8 mouse cellular contexts compared by ENCODE assay signal in genomic region chr8:70486941-70487520, GRCm38 (mm10). TPM values are rescaled to one million over a fixed set of nuclear protein-coding genes. Genes with fewer than 3 reads are reported as not detected.
DNase-seq lines count a peak whose midpoint lies in the region; ATAC-seq and TF ChIP-seq lines count a peak whose summit lies in the region.

Gene Tmem59l (minus strand): TSS chr8:70487358.

- WGBS in lung, adult 2 months, result 20% methylated on average over 33 of the region's 33 CpGs
- WGBS in hindbrain, embryonic 13.5 days, result 5% methylated on average over 33 of the region's 33 CpGs
- WGBS in liver, embryonic 12.5 days (ENCODE audit: insufficient replicate concordance), result 12% methylated on average over 33 of the region's 33 CpGs
- 9% methylated on average over 33 of the region's 33 CpGs for WGBS in stomach, embryonic 15.5 days

- peak within 1 kb of the TSS; percentile 88 for H3K9ac ChIP-seq in hindbrain, embryonic 13.5 days
- H3K9ac ChIP-seq in liver, embryonic 12.5 days, result no peak within 1 kb of the TSS
- H3K9ac ChIP-seq in stomach, embryonic 15.5 days, result no peak within 1 kb of the TSS

- TF ChIP-seq POLR2A in lung, adult 2 months (IDR thresholded peaks at IDR 0.05; ENCODE audit: borderline replicate concordance, extremely low read depth, low read depth, low read length), result no peak

- no peak within 1 kb of the TSS for H3K27ac ChIP-seq in hindbrain, embryonic 13.5 days
- H3K27ac ChIP-seq in liver, embryonic 12.5 days, result no peak within 1 kb of the TSS
- H3K27ac ChIP-seq in stomach, embryonic 15.5 days, result no peak within 1 kb of the TSS

- H3K4me1 ChIP-seq in lung, adult 2 months (ENCODE audit: control insufficient read depth, insufficient read depth, low read length), result peaks cover 13% of the 10 kb centered on the region
- peaks cover 36% of the 10 kb centered on the region for H3K4me1 ChIP-seq in hindbrain, embryonic 13.5 days (replicated peaks)
- H3K4me1 ChIP-seq in liver, embryonic 12.5 days, result peaks cover 27% of the 10 kb centered on the region
- peaks cover 33% of the 10 kb centered on the region for H3K4me1 ChIP-seq in stomach, embryonic 15.5 days

- peak within 1 kb of the TSS; percentile 74 for H3K4me2 ChIP-seq in hindbrain, embryonic 13.5 days
- peak within 1 kb of the TSS; percentile 60 for H3K4me2 ChIP-seq in liver, embryonic 12.5 days
- H3K4me2 ChIP-seq in stomach, embryonic 15.5 days, result peak within 1 kb of the TSS; percentile 65

- H3K27me3 ChIP-seq in hindbrain, embryonic 13.5 days, result peaks cover 96% of the 10 kb centered on the region
- peaks cover 100% of the 10 kb centered on the region for H3K27me3 ChIP-seq in liver, embryonic 12.5 days (replicated peaks)
- H3K27me3 ChIP-seq in stomach, embryonic 15.5 days (replicated peaks), result peaks cover 77% of the 10 kb centered on the region

- no peak for DNase-seq in lung, adult 2 months
- no peak for DNase-seq in lung, postnatal 25 days (ENCODE audit: low spot score)
- DNase-seq in cerebellum, postnatal 25 days, result peak; percentile 86 to 90
- DNase-seq in ovary, postnatal 10 days (ENCODE audit: low spot score), result no peak
- no peak for DNase-seq in embryo, embryonic 9.5 days (ENCODE audit: extremely low spot score)

- no peak within 1 kb of the TSS for H3K4me3 ChIP-seq in lung, adult 2 months (replicated peaks; ENCODE audit: extremely low read depth, low read depth, low read length)
- peak within 1 kb of the TSS; percentile 60 for H3K4me3 ChIP-seq in hindbrain, embryonic 13.5 days
- H3K4me3 ChIP-seq in liver, embryonic 12.5 days, result peak within 1 kb of the TSS; percentile 37
- H3K4me3 ChIP-seq in stomach, embryonic 15.5 days (replicated peaks), result peak within 1 kb of the TSS; percentile 36

- ATAC-seq in hindbrain, embryonic 13.5 days (ENCODE audit: low FRiP score), result peak; percentile 81
- ATAC-seq in liver, embryonic 12.5 days, result no peak
- no peak for ATAC-seq in stomach, embryonic 15.5 days (ENCODE audit: insufficient read depth, low FRiP score, low read depth)

- TF ChIP-seq CTCF in lung, adult 2 months (IDR thresholded peaks at IDR 0.05; ENCODE audit: insufficient read depth, low read length), result no peak

- peaks cover 10% of the 10 kb centered on the region for H3K36me3 ChIP-seq in hindbrain, embryonic 13.5 days
- H3K36me3 ChIP-seq in liver, embryonic 12.5 days, result no peaks in the 10 kb centered on the region
- H3K36me3 ChIP-seq in stomach, embryonic 15.5 days, result no peaks in the 10 kb centered on the region

- no peaks in the 10 kb centered on the region for H3K9me3 ChIP-seq in hindbrain, embryonic 13.5 days
- H3K9me3 ChIP-seq in liver, embryonic 12.5 days (replicated peaks), result no peaks in the 10 kb centered on the region
- H3K9me3 ChIP-seq in stomach, embryonic 15.5 days, result no peaks in the 10 kb centered on the region

RNA-seq across cellular contexts. Expression of gene Tmem59l, which starts in this region (rescaled TPM):
- polyA plus RNA-seq in lung, adult 2 months (2012; rRNA removed), result 10.5 and 12.2 TPM in 2 replicates
- 78.5 and 78.8 TPM in 2 replicates for polyA plus RNA-seq in hindbrain, embryonic 13.5 days (2015; fragmentation: Nextera tagmentation; extraction: Ambion mirVana)
- polyA plus RNA-seq in liver, embryonic 12.5 days (2016; fragmentation: Nextera tagmentation; extraction: Ambion mirVana), result 0.18 and 0.37 TPM in 2 replicates
- polyA plus RNA-seq in stomach, embryonic 15.5 days (2015; fragmentation: Nextera tagmentation; extraction: Ambion mirVana), result 3.0 and 3.5 TPM in 2 replicates

Comparison
In these comparisons a context has a peak if more than half of its experiments do, and no peak if none do; other contexts are left out.
1. DNase-seq: peak in cerebellum, postnatal 25 days (2 of 2); none in lung, adult 2 months (single experiment), lung, postnatal 25 days (single experiment), ovary, postnatal 10 days (single experiment) and embryo, embryonic 9.5 days (single experiment).
2. Peak in every context shown above with its lines, with median percentiles within 50 percentile points of each other: H3K4me2 ChIP-seq.